Mouse (Mus musculus): Measurements from ENCODE around the gene Fgf18. TPM values are rescaled to one million over a fixed set of nuclear protein-coding genes. Genes with fewer than 3 reads are reported as not detected.

Fgf18 gene
- polyA plus RNA-seq, 1 experiment from 2014 or later, result 2.9 TPM

- Histone ChIP-seq H3K4me3 (no peak overlapping the region), H3K27ac (no peak overlapping the region), H3K9me3 (replicated peaks) (no peaks in the 10 kb centered on the region), H3K4me2 (peak overlapping the region; percentile 46), H3K36me3 (ENCODE audit: poor library complexity, severe bottlenecking) (no peaks in the 10 kb centered on the region), H3K9ac (peak overlapping the region; percentile 26; the same call in 1 of the 2 replicates), H3K27me3 (no peaks in the 10 kb centered on the region), H3K4me1 (peaks cover 12% of the 10 kb centered on the region)
- 19% methylated on average over 10 of the region's 10 CpGs for WGBS
- ATAC-seq, result 0 out of 2 replicates have a peak, but pooled peaks have one; percentile 50
These were observed 47.1 kb downstream of the Fgf18 start for GRCm38 (mm10) chr11:33100027-33100507.

- H3K4me1 ChIP-seq, result peaks cover 12% of the 10 kb centered on the region
- H3K9ac ChIP-seq, result no peak overlapping the region
- WGBS, result 52% methylated on average over 4 of the region's 4 CpGs
- H3K27me3 ChIP-seq, result no peaks in the 10 kb centered on the region
- H3K4me3 ChIP-seq, result no peak overlapping the region
- no peaks in the 10 kb centered on the region for H3K36me3 ChIP-seq (ENCODE audit: poor library complexity, severe bottlenecking)
- no peak for ATAC-seq
- no peak overlapping the region for H3K27ac ChIP-seq
- H3K9me3 ChIP-seq (replicated peaks), result no peaks in the 10 kb centered on the region
- H3K4me2 ChIP-seq, result no peak overlapping the region
These were observed 47.8 kb downstream of the Fgf18 start for GRCm38 (mm10) chr11:33099425-33099824.

DNA sequence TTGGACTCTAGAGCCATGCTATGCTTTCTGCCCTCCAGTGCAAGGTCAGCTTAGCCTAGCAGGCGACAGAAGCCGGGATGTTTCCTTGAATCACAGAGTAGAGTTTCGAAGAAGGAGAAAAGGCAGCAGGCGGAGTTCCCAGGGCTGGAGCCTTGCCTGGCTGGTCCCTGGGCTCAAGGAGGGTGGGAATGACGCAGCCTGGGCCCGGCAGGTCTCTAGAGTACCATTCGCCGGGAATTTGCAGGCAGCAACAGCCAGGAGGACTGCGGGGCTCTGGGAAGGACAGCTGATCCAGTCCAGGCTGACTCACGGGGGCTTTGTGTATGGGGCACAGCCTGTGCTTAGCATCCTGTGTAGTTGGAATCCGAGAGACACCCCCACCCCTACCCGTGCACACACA, 48.8 kb downstream of the Fgf18 start:
- Histone ChIP-seq H3K4me2 (no peak overlapping the region), H3K4me3 (no peak overlapping the region), H3K27ac (no peak overlapping the region), H3K36me3 (ENCODE audit: poor library complexity, severe bottlenecking) (no peaks in the 10 kb centered on the region), H3K4me1 (peaks cover 12% of the 10 kb centered on the region), H3K9ac (no peak overlapping the region), H3K9me3 (replicated peaks) (no peaks in the 10 kb centered on the region), H3K27me3 (no peaks in the 10 kb centered on the region)
- WGBS, result 80% methylated on average over 12 of the region's 12 CpGs
- no peak for ATAC-seq

DNA sequence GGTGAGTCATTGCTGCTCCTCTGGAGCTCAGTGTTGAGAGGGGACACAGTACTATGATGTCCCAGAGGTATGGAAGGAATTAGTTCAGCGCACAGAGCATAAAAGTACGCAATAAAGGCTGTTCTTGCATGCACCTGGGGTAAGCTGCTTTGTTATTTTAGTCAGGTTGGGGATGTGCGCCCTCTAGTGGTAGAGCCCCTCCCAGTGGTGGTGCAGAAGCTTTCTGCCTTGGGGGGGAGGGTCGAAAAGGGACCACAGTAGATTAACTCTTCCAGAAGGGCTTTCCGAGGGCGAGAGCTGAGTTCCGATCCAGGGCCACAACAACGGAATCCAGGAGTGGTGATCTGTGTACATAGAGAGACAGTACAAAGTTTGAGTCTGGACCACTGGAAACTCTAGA, 49.3 kb downstream of the Fgf18 start:
- ATAC-seq, result 0 out of 2 replicates have a peak, but pooled peaks have one; percentile 16
- no peak overlapping the region for H3K4me3 ChIP-seq
- 63% methylated on average over 8 of the region's 8 CpGs for WGBS

GRCm38 (mm10) chr11:33089856-33090255, 57.3 kb downstream of the Fgf18 start:
- 67% methylated on average over 6 of the region's 6 CpGs for WGBS
- no peaks in the 10 kb centered on the region for H3K36me3 ChIP-seq (ENCODE audit: poor library complexity, severe bottlenecking)
- H3K4me1 ChIP-seq, result 0 out of 2 replicates have a peak, but pooled peaks cover 3% of the 10 kb centered on the region
- H3K27me3 ChIP-seq, result no peaks in the 10 kb centered on the region
- H3K4me2 ChIP-seq, result no peak overlapping the region
- no peak for ATAC-seq
- no peak overlapping the region for H3K9ac ChIP-seq
- H3K4me3 ChIP-seq, result no peak overlapping the region
- no peak overlapping the region for H3K27ac ChIP-seq
- no peaks in the 10 kb centered on the region for H3K9me3 ChIP-seq (replicated peaks)

More for the DNA sequence above, 49.3 kb downstream of the Fgf18 start:
- no peak overlapping the region for H3K9ac ChIP-seq
- no peaks in the 10 kb centered on the region for H3K36me3 ChIP-seq (ENCODE audit: poor library complexity, severe bottlenecking)
- H3K27me3 ChIP-seq, result no peaks in the 10 kb centered on the region
- no peak overlapping the region for H3K4me2 ChIP-seq
- no peak overlapping the region for H3K27ac ChIP-seq
- peaks cover 12% of the 10 kb centered on the region for H3K4me1 ChIP-seq
- no peaks in the 10 kb centered on the region for H3K9me3 ChIP-seq (replicated peaks)

GRCm38 (mm10) chr11:33088181-33088580, 59.0 kb downstream of the Fgf18 start:
- Histone ChIP-seq H3K4me2 (no peak overlapping the region), H3K36me3 (ENCODE audit: poor library complexity, severe bottlenecking) (no peaks in the 10 kb centered on the region), H3K4me1 (0 out of 2 replicates have a peak, but pooled peaks cover 3% of the 10 kb centered on the region), H3K9me3 (replicated peaks) (no peaks in the 10 kb centered on the region), H3K27me3 (no peaks in the 10 kb centered on the region), H3K9ac (no peak overlapping the region), H3K27ac (no peak overlapping the region), H3K4me3 (no peak overlapping the region)
- WGBS, result 33% methylated on average over 1 of the region's 1 CpGs
- ATAC-seq, result no peak

DNA sequence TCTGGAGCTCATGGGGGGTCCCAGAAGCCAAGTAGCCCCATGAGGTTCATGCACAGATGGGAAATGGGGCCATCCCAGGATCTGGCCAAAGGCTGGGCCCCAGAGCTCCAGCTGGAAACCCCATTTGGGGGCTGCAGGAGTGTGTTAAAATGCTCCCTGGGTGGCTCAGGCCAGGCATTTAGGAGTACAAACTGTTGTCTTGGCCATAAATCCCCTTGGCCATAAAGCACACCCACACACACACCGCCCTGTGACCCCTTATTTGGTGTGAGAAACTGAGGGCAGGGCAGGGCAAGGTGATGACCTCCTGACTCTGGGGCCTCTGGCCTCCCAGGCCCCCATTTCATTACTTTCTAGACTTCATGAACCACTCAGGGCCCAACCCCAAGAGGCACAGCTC, 61.2 kb downstream of the Fgf18 start:
- H3K9ac ChIP-seq, result no peak overlapping the region
- no peak overlapping the region for H3K27ac ChIP-seq
- H3K9me3 ChIP-seq (replicated peaks), result no peaks in the 10 kb centered on the region
- no peaks in the 10 kb centered on the region for H3K36me3 ChIP-seq (ENCODE audit: poor library complexity, severe bottlenecking)
- no peak for ATAC-seq
- 100% methylated on average over 1 of the region's 1 CpGs for WGBS
- H3K4me1 ChIP-seq, result 0 out of 2 replicates have a peak, but pooled peaks cover 3% of the 10 kb centered on the region
- H3K4me2 ChIP-seq, result no peak overlapping the region
- no peak overlapping the region for H3K4me3 ChIP-seq
- no peaks in the 10 kb centered on the region for H3K27me3 ChIP-seq

DNA sequence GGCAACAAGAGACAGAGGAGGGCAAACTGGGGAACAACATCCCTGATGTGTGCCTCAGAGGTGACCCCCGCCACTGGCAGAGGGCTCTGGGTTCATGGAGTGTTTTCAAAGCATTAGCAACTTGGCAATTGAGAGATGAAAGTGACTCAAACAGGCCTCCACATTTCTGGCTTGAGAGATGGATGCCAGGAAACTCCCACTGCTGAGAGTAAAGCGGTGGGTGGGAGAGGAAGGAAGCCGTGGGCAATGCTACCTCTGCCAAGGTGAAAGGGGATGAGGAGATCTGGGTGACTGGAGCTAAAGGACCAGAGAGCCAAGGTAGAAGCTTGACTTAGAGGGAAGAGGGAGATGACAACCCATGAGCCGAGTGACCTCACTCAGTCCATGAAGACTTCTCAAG, 61.7 kb downstream of the Fgf18 start:
- H3K9ac ChIP-seq, result no peak overlapping the region
- H3K36me3 ChIP-seq (ENCODE audit: poor library complexity, severe bottlenecking), result no peaks in the 10 kb centered on the region
- H3K4me1 ChIP-seq, result 0 out of 2 replicates have a peak, but pooled peaks cover 3% of the 10 kb centered on the region
- 87% methylated on average over 4 of the region's 4 CpGs for WGBS
- H3K27me3 ChIP-seq, result no peaks in the 10 kb centered on the region
- H3K9me3 ChIP-seq (replicated peaks), result no peaks in the 10 kb centered on the region
- H3K4me2 ChIP-seq, result no peak overlapping the region
- H3K4me3 ChIP-seq, result no peak overlapping the region
- H3K27ac ChIP-seq, result no peak overlapping the region
- ATAC-seq, result no peak

- H3K4me3 ChIP-seq, result no peak overlapping the region
- no peak overlapping the region for H3K9ac ChIP-seq
- H3K36me3 ChIP-seq (ENCODE audit: poor library complexity, severe bottlenecking), result no peaks in the 10 kb centered on the region
- H3K4me1 ChIP-seq, result 0 out of 2 replicates have a peak, but pooled peaks cover 3% of the 10 kb centered on the region
- no peak for ATAC-seq
- no peak overlapping the region for H3K4me2 ChIP-seq
- WGBS, result 92% methylated on average over 3 of the region's 3 CpGs
- no peak overlapping the region for H3K27ac ChIP-seq
- no peaks in the 10 kb centered on the region for H3K9me3 ChIP-seq (replicated peaks)
- H3K27me3 ChIP-seq, result no peaks in the 10 kb centered on the region
These were observed 62.1 kb downstream of the Fgf18 start for GRCm38 (mm10) chr11:33085054-33085453.

GRCm38 (mm10) chr11:33084041-33084440, 63.2 kb downstream of the Fgf18 start:
- no peak for ATAC-seq
- WGBS, result 89% methylated on average over 2 of the region's 2 CpGs
- Histone ChIP-seq H3K4me3 (no peak overlapping the region), H3K27me3 (no peaks in the 10 kb centered on the region), H3K4me1 (no peaks in the 10 kb centered on the region), H3K36me3 (ENCODE audit: poor library complexity, severe bottlenecking) (no peaks in the 10 kb centered on the region), H3K27ac (no peak overlapping the region), H3K9ac (no peak overlapping the region), H3K4me2 (no peak overlapping the region), H3K9me3 (replicated peaks) (no peaks in the 10 kb centered on the region)

DNA sequence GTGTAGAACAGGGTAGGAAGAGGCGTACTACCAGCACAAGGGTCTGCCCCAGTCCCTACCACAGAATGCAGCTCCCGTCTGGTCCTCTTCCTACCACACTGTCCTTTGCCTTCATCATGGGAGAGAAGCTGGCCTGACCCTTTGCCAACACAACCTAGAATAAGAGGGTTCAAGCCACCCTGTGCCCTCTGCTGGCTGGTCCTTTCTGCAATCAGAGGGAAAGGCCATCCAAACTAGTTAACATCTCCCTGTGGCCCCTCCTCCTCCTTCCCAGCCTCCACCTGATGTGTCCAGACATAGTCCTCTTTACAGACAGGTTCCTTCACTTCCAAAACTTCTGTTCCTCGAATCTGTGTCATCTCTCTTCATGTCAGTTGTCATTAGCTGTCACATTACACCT, 66.0 kb downstream of the Fgf18 start:
- Histone ChIP-seq H3K4me3 (no peak overlapping the region), H3K4me1 (no peaks in the 10 kb centered on the region), H3K27ac (no peak overlapping the region), H3K27me3 (no peaks in the 10 kb centered on the region), H3K36me3 (ENCODE audit: poor library complexity, severe bottlenecking) (no peaks in the 10 kb centered on the region), H3K9me3 (replicated peaks) (no peaks in the 10 kb centered on the region), H3K4me2 (no peak overlapping the region), H3K9ac (no peak overlapping the region)
- no peak for ATAC-seq
- 77% methylated on average over 3 of the region's 3 CpGs for WGBS

GRCm38 (mm10) chr11:33080046-33080808, 67.0 kb downstream of the Fgf18 start:
- no peaks in the 10 kb centered on the region for H3K27me3 ChIP-seq
- H3K36me3 ChIP-seq (ENCODE audit: poor library complexity, severe bottlenecking), result no peaks in the 10 kb centered on the region
- ATAC-seq, result no peak
- WGBS, result 81% methylated on average over 16 of the region's 16 CpGs
- no peak overlapping the region for H3K4me3 ChIP-seq
- H3K9me3 ChIP-seq (replicated peaks), result no peaks in the 10 kb centered on the region
- no peak overlapping the region for H3K27ac ChIP-seq
- H3K9ac ChIP-seq, result no peak overlapping the region
- H3K4me2 ChIP-seq, result no peak overlapping the region
- peaks cover 5% of the 10 kb centered on the region for H3K4me1 ChIP-seq
